Mouse (Mus musculus) lung, adult 2 months (tissue): ENCODE results near the gene Taar8b. TPM values are rescaled to one million over a fixed set of nuclear protein-coding genes. Genes with fewer than 3 reads are reported as not detected.

Source experiments
- DNase-seq: peaks from one replicate; pipeline ENCODE4 v3.0.0; 2022
- H3K4me1 ChIP-seq: fragments of 200-500 bp; 2 replicates; pipeline ENCODE4 v1.6.1; 2011; ENCODE audit warnings: low read length; ENCODE audit not compliant: control insufficient read depth, insufficient read depth
- H3K4me3 ChIP-seq: fragments of 200-500 bp; replicated peaks from 2 replicates; pipeline ENCODE3; 2011; ENCODE audit warnings: low read depth, mild to moderate bottlenecking, control low read depth, low read length; ENCODE audit errors: extremely low read depth
- CTCF ChIP-seq: fragments of 200-500 bp; IDR thresholded peaks from 2 replicates; pipeline ENCODE4 v1.5.1; 2011; ENCODE audit warnings: mild to moderate bottlenecking, low read length, control low read depth; ENCODE audit not compliant: insufficient read depth
- POLR2A ChIP-seq: fragments of 200-500 bp; IDR thresholded peaks from 2 replicates; pipeline ENCODE4 v1.6.1; 2011; ENCODE audit warnings: low read depth, mild to moderate bottlenecking, control low read depth, low read length, borderline replicate concordance; ENCODE audit errors: extremely low read depth
- polyA plus RNA-seq: library from polyadenylated mRNA; depleted of rRNA; stranded (reverse); fragments of >200 nt; gene quantifications from 2 replicates; pipeline ENCODE4 v1.2.3, GENCODE M21; 2012; rRNA removed

Gene Taar8b
- polyA plus RNA-seq, 1 experiment, result not detected

GRCm38 (mm10) chr10:24049210-24049609 lies 42.9 kb downstream of the Taar8b start, which contains the start of gene Taar7f:
Gene Taar7f, plus strand, starts transcription at chr10:24049510.
- Histone ChIP-seq H3K4me3 (no peak within 1 kb of the TSS), H3K4me1 (no peaks in the 10 kb centered on the region)
- no peak for DNase-seq
- TF ChIP-seq POLR2A (no peak), CTCF (no peak)

Other genes with a start within 250 kb of the Taar8b start
- gene Vnn3, start 240.8 kb downstream of the Taar8b start, polyA plus RNA-seq, result 4.3 and 4.8 TPM in 2 replicates
- gene Vnn1, start 197.6 kb downstream of the Taar8b start, polyA plus RNA-seq, result 12.0 and 18.9 TPM in 2 replicates
- not detected in 2 replicates for gene Taar1, start 171.9 kb downstream of the Taar8b start, polyA plus RNA-seq
- gene Taar2, start 153.7 kb downstream of the Taar8b start, polyA plus RNA-seq, result 0.27 TPM in 1 of 2 replicates, not detected in the other
- gene Taar3, start 142.7 kb downstream of the Taar8b start, polyA plus RNA-seq, result not detected in 2 replicates
- not detected in 2 replicates for gene Taar4, start 131.8 kb downstream of the Taar8b start, polyA plus RNA-seq
- gene Taar5, start 121.6 kb downstream of the Taar8b start, polyA plus RNA-seq, result not detected in 2 replicates
- gene Taar6, start 106.6 kb downstream of the Taar8b start, polyA plus RNA-seq, result not detected in 2 replicates
- not detected in 2 replicates for gene Taar7a, start 98.8 kb downstream of the Taar8b start, polyA plus RNA-seq
- not detected in 2 replicates for gene Taar7b, start 92.4 kb downstream of the Taar8b start, polyA plus RNA-seq
- not detected in 2 replicates for gene Taar7d, start 65.1 kb downstream of the Taar8b start, polyA plus RNA-seq
- not detected in 2 replicates for gene Taar7e, start 54.7 kb downstream of the Taar8b start, polyA plus RNA-seq
- not detected in 2 replicates for gene Taar7f, start 42.8 kb downstream of the Taar8b start, polyA plus RNA-seq
- not detected in 2 replicates for gene Taar8a, start 15.8 kb downstream of the Taar8b start, polyA plus RNA-seq
- gene Taar8c, start 9.6 kb upstream of the Taar8b start, polyA plus RNA-seq, result not detected in 2 replicates
- gene Taar9, start 17.2 kb upstream of the Taar8b start, polyA plus RNA-seq, result not detected in 2 replicates
- 91.9 and 97.8 TPM in 2 replicates for gene Stx7, start 57.0 kb upstream of the Taar8b start, polyA plus RNA-seq
- 1.3 and 1.9 TPM in 2 replicates for gene Moxd1, start 131.2 kb upstream of the Taar8b start, polyA plus RNA-seq